Mouse (Mus musculus): Measurements from ENCODE around the gene Siae. TPM values are rescaled to one million over a fixed set of nuclear protein-coding genes. Genes with fewer than 3 reads are reported as not detected.

Siae gene
- total RNA-seq, 1 experiment from 2014 or later, result 10.5 TPM

Other genes with a start within 250 kb of the Siae start
- gene Ccdc15, start 207.3 kb upstream of the Siae start, total RNA-seq (2017), result 13.5 and 15.1 TPM in 2 replicates
- not detected in 2 replicates for gene Hepacam, start 188.3 kb upstream of the Siae start, total RNA-seq (2017)
- gene Robo4, start 153.8 kb upstream of the Siae start, total RNA-seq (2017), result 0.12 TPM in 1 of 2 replicates, not detected in the other
- not detected in 2 replicates for gene Robo3, start 122.5 kb upstream of the Siae start, total RNA-seq (2017)
- 56.7 and 63.6 TPM in 2 replicates for gene Msantd2, start 66.4 kb upstream of the Siae start, total RNA-seq (2017)
- gene Esam, start 27.6 kb upstream of the Siae start, total RNA-seq (2017), result 1.9 and 2.1 TPM in 2 replicates
- gene Vsig2, start 16.4 kb upstream of the Siae start, total RNA-seq (2017), result 0.70 TPM in 1 of 2 replicates, not detected in the other
- gene Nrgn, start 2.8 kb upstream of the Siae start, total RNA-seq (2017), result 13.3 and 15.0 TPM in 2 replicates
- 2.2 and 2.9 TPM in 2 replicates for gene Spa17, start 58.0 kb downstream of the Siae start, total RNA-seq (2017)
- 49.5 and 53.0 TPM in 2 replicates for gene Tbrg1, start 101.6 kb downstream of the Siae start, total RNA-seq (2017)
- 0.25 TPM in 1 of 2 replicates, not detected in the other for gene Panx3, start 113.5 kb downstream of the Siae start, total RNA-seq (2017)
- gene Olfr160, start 160.6 kb downstream of the Siae start, total RNA-seq (2017), result not detected in 2 replicates
- not detected in 2 replicates for gene Olfr874, start 189.4 kb downstream of the Siae start, total RNA-seq (2017)
- not detected in 2 replicates for gene Olfr875, start 216.2 kb downstream of the Siae start, total RNA-seq (2017)
- gene Olfr876, start 247.3 kb downstream of the Siae start, total RNA-seq (2017), result not detected in 2 replicates

All from neutrophil, adult 5-6 weeks (primary cell).